Mouse (Mus musculus) spleen, postnatal 36 days (tissue): ENCODE measurements around the gene Tmem88.
A peak's percentile ranks its signal among the peaks of the same experiment; 100 is the strongest.

ENCODE experiments used
- DNase-seq, 2 experiments: peaks; one replicate each; pipeline ENCODE4 v3.0.0; 2022; ENCODE audit warnings: low spot score in 2 of 2, mixed read lengths in 1 of 2

Tmem88 gene

DNA sequence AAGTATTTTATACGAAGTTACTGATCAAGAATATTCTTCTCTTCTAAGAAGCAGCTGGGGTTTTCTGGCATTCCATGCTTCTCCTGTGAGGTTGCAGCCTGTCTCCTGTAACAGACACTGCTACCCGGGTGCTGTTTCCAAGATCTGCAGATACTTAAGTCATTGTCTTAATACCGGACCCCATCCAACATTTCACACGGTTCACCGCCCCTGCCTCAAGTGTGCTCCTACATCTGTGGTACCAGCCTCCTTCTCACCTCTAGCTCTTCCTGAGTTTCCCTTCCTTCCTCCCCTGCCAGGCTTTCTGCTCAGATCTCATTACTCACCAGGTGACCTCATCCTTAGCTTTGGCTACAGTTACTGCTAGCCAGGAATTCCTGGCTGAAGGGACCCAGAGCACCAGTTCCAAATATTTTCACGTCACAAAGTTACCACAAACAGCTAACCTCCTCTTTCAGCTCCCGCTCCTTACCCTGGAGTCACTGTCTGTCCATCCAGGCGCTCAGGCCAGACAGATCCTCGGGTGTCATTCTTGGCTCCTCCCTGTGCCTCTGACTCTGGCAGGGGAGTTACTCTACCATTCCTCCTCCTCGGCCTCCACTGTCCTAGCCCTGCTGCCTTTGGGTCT is 15.4 kb downstream of the Tmem88 start:
- no peak for DNase-seq

DNA sequence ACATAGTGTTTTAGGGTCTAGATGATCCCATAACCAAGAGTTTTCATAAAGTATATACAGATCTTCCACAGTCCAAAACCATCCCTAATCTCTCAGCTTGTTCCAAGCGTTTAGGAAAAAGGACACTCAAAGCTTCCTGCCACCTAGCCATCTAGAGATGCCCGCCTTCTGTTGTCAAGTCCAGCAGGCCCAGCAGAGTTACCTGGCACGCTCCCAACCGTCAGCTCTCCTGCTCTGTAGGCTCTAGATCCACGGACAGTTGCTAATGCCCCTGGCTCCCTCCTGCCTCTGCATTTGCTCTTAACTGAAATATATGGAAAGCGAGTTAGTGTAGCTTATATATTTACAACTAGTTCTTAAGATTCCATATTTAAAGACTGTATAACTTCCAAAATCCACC is 16.7 kb downstream of the Tmem88 start:
- no peak for DNase-seq

DNA sequence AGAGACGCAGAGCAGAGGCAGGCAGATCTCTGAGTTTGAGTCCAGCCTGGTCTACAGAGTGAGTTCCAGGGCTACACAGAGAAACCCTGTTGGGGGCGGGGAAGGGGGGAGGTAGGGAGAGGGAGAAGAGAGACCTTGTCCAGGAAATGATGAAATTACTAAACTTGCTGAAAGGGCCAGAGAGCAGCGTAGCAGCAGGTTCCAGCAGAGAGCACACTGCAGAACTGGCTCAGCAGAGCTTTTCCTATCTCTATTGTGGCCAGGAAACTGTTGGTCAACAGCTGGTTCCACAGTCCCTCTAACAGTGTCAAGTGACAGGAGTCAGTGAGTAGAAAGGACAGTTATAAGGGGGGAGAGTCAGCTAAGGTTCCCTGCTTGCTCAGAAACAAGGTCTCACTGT is 18.4 kb downstream of the Tmem88 start:
- no peak for DNase-seq

DNA sequence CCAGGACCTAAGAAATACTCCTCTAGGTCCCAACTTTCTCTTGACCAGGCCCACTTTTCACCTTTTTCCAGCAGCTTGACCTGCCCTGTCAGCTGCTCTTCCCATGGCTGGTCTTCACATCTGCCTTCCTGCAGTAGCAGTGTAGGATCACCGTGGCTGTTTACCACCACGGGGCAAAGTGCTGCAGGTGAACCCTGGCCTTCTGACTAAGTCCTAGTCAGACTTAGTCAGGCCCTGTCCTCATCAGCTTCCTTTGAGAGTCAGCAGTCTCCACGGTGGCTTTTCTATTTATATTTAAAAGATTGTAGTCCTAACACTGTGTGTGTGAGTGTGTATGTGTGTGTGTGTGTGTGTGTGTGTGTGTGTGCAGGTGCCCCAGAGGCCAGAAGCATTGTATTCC is 20.3 kb downstream of the Tmem88 start:
- DNase-seq, result no peak

DNA sequence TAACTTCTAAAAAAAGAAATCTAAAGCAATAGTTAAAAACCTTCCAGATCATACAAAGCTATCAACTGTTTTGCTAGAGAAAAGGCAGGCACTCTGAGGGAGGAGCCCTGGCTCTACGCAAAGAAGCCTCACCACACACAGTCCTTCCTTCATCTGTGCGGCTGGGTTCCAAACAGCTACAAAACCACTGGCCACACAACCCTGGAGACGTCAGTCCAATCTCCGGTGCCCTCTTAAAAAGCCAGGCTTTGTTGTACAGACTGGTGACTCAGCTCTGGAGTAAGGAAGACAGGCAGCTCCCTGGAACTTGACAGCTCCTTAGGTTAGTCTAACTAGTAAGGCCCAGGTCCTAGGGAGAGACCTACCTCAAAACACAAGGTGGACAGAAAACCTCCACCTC is 22.4 kb downstream of the Tmem88 start:
- no peak for DNase-seq

DNA sequence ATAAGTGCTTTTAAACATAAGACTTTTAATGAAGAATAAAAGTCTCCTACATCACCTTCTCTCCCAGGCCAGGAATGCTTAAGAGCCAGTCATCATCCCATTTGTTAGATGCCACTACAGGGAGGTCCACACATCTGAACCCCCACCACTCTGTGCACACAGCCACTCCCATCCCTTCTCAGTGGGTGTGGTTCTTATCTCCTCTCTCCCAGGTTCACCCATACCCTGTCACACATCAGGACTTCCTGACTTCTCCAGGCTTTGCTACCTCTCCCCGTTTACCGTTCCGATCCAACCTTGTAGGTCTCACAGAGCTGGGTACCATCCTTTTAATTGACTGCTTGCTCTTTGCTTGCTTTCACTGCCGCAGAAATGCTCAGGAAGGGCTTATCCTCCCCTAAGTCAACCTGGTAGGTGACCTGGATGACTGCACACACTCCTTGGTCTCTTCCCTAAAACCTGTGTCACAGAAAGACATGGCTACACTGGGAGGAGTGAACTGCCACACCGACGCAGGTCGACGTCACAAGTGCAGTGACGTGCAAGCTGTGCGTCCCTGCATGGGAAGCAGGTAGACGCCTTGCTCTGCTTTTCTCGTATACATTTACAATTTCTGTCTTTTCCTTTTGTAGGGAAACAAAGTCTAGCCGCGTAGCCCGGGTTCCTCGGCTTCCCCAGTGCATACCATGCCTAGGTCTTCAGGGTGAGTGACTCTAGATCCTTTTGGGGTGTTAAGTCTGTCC is 24.6 kb downstream of the Tmem88 start:
- peak in 1 of 2 experiments; percentile 60 for DNase-seq

DNA sequence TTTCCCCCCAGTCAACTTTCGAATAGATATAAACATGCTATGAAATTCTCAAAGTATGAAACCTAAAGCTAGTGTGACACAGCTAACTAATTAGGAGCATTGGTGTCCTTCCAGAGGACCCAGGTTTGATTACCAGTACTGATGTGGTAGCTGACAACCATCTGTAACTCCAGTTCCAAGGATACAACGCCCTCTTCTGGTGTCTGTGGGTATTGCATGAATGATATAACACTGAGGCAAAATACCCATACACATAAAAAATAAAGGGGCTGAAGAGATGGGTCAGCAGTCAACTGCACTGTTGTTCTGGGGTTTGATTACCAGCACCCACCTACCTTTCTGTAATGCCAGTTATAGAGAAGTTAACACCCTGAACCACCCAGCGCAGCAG is 25.3 kb downstream of the Tmem88 start:
- no peak for DNase-seq

DNA sequence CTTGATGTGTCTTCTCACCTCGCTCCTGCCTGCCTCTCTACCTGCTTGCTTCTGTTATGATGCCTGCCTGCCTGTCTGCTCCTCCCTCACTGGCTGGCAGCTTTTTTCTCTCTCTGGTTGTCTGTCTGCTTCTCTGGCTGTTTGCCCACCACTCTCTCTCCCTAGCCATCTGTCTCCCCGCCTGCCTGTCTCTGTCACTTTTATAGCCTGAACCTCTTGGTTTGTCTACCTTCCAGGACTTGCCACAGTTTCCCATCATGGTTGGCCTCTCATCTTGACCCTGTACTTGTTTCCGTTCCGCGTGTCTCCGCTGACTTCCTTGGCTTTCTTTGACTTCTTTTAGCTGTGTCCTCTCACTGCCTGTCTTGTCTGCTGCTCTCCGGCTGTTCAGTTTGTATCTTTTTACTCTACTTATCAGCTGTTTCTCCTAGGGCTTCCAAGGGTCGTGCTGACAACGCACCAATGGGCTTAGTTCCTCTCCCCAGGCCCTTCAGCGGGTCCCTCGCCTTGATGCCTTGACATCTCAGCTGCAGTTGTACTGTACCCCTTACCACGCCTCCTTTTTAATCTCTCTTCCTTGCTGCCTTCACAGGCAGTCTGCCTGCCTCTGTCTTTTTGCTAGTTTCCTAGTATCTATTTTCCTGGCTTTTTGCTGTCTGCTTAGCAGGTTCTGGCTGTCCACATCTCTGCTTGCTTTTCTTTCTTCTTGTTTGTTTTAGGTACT is 25.8 kb downstream of the Tmem88 start:
- no peak for DNase-seq

DNA sequence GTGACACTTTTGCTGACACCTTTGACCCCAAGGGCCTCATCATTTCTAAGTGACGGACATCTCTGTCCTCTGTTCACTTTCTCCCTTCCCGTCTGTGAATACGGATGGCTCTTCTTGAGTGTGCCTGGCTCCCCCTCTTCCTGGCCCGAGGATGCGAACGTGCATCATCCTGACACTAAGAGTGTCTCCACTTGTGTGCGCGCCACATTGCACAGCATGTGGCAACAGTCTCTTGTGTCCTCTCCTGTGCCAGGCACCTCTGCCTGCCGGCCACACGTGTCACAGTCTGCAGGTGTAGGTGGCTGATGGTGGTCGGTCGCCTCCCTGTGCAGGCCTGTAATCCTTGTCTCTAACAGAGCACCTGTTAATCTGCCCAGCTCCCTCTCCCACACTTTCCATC is 26.4 kb downstream of the Tmem88 start:
- no peak for DNase-seq

DNA sequence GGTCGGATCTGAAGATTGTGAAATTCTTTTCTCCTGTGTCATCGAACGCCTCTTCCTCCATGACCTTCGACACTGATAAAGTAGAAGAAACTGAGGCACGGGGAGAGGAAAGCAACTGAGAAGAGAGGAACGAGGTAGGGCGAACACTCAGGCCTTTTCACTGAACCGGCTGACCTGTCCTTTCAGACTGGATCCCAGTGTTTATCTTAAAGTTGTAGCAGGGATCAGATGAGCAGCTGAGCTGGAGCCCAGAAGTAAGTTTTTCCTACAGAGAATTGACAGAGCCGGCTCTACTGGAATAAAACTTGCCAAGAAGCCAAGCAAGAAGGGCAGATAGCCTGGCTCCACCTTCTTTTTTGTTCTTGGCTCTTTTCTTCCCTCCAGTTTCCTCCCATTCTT is 27.2 kb downstream of the Tmem88 start:
- no peak for DNase-seq

DNA sequence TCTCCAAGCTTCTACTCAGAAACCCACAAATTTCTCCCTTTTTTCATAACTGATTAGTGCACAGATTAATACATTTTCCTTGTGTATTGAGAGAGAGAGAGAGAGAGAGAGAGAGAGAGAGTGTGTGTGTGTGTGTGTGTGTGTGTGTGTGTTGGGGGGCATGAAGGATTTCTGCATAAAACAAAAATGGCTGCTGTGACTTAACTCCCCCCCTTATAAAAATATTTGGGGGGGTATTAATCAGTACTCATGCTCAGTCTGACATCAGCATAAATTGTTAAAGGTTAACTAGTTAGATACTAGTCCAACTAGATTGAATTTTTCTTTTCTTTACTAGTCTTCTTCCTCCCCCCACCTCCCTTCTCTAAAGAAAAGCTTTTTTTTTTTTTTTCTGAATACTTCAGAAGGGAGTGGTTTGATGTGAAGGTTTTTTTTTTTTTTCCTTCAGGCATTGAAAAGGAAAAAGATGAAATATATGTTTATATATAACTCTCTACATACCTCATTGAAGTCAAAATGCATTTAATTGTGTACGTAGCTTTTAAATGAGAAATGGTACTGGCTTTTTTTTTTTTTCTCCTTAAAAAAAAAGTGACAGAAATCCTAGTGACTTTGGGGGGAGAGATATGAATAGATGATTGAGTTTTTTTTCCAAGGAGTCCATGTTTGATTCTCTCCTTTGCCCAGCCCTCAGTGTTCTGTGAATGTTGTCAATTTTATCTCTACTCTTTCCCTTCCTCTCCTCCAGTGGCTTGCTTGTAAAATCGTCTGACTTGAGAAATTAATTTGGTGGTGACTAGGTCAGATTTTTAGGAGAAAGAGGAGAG is 27.8 kb downstream of the Tmem88 start:
- DNase-seq, result no peak

DNA sequence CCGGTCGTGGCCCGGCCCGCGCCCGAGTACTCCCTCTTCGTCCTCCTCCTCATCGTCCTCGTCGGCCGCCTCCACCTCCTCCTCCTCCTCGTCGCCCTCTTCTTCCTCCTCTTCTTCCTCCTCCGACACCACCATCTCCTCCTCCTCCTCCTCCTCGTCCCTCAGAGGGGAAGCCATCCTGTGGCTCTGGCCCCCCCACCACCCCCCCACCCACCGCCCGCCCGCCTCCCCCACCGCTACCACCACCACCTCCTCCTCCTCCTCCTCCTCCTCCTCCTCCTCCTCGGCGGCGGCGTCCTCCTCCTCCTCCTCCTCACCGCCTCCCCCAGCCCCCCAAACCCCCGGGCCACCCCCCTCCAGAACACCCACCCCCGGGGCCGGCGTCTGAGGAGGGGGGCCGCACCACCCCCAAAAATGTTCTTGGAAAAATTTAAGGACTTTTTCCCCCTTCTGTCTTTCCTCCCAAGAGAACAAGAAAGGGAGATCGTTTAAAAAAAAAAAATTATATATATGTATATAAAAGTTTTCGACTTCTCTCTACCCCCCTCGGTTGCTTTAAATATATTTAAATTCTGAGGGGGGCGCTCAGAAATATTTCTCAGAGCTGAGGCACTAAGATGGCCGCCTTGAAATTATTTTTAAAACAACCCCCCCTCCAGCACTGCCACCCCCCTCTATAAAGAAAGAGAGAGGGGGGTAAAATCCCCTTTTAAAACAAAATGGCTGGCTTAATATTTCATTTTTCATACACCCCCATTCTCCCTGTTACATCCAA is 28.6 kb downstream of the Tmem88 start, which contains the start of gene Chd3:
TSS of gene Chd3 (minus strand) at position 192 of the 775 bp plus-strand sequence.
- no peak for DNase-seq

DNA sequence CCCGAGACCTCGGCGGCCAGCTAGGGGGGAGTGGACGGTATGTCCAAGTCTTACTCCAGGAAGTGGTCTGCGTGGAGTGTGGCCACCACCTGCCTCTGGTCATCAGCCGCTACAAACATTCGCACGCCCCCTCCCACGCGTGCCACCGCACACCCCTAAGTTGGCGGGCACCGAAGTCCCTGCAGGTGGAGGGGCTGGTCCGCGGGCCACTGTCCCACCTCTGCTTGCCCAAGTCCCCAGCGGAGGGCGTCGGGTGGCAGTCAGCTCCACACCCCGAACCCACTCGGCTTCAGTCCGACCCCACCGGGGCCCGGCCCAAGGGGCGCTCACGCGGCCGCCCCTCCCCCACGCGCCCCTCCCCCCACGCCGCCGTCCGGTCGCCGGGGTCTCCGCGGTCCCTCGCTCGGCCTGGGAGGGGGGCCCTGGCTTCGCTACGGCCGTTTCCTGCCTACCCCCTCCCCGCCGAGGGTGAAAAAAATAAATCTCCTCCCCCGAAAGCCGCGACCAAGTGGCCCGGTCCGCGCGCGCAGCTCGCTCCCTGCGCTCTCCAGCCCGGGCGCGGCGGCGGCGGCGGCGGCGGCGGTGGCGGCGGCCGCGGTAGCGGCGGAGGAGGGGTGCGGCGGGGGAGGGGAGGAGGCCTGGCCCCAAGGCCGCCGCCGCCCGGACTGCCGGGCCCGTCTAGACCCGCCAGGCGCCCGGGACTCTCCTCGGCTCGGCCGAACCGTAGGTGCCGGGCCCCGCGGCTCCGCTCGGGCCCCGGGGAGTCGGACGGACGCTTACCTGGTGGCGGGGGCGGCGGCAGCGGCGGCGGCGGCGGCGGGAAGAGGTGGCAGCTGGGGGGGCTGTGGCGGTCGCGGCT is 29.4 kb downstream of the Tmem88 start:
- peak; percentile 36 to 40 for DNase-seq

DNA sequence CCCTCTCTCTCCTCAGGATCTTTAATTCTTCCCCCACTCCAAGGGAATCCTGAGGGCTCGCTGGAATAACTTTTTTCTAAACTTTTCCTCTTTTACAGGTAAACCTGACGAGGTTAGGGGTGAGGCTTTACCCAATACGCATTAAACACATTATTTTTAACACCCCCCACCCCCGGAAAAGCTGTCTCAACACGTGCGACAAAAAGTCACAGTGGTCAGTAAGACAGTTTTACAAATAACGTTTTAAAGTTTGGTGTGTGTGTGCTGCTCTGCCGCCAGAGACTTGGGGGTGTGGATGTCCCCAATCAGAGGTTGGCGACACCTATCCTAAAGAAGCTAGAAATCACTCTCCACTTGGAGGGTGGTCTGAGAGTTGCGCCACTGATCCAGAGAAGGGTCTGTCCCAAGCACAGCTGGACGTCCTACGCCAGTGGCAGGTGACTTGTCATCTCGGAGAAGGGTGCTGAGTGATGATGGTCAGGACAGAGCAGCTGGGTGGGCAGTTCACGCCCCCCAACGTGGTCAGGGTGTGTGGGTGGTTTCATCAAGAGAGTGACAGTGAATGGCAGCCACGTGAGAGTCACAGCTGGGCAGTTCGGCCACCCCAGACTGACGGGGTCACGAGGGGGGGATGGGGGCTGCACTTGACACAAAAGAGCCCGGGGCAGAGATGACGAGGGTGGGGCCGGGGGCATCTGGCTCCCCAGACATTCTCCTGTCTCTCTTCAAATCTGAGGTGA is 30.2 kb downstream of the Tmem88 start:
- DNase-seq, result peak in 1 of 2 experiments; percentile 52

DNA sequence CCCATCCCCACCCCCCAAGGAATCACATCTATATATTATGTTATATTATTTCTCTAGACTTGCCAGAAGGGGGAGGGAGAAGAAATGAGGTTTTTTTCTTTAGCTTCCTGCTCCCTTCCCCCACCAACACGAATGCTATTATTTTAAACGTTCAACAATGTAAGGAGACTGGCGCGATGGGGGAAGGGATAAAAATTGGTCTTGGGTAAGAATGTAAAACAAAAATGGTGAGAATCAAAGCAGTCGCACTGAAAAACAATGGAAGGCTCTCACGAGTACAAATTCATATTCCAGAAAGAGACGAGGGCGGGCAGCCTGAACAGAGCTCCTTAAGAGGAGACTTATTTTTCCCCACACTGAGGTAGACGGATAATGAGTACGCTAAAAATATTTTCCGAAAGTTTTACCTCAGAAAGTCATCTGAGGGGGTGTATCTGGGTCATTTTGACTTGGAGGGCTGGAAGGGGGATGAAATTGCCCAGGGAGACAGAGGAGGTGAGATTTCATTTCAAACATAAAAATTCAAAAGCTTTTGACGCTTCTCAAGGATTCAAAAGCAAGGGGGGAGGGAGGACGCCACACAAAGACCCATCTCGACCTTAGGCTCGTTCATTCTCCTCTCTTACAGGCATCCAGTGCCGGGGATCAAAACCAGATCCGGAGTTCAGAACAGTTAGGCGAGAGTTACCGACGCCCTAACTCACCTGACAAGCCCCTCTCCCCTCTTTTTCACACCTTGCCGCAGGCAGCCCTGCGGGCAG is 31.0 kb downstream of the Tmem88 start:
- DNase-seq, result peak in 1 of 2 experiments; percentile 27

DNA sequence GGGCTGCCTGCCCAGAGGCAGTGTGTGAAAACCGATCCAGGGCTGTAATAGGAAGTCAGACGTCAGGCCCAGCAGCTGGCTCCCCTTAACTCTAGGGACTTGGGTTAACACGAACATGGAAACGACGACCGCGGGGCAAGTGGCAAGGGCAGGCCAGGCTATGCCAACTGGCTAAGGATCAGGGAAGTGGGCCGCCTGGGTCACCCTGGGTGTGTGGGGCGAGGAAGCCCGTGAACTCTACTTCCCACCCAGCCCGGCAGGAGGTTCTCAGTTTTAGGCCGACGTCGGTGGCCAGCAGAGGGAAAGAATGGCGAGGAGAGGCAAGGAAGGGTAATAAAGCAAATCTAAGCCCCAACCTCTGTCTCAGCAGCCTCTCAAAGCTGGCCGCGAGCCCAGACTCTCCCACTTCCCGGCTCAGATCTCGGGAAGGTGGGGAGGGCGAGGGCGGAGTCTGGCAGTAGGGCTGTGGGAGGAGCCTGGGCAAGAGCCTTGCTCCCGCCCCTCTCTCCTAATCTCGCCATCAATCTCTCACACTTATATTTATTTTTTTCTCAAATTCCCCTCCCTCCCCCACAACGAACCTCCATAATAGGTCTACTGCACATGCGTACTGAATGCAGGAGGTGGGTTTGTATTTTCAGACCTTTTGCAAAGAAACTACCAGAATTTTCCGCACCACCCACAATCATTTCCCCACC is 31.7 kb downstream of the Tmem88 start:
- DNase-seq, result peak; percentile 89

DNA sequence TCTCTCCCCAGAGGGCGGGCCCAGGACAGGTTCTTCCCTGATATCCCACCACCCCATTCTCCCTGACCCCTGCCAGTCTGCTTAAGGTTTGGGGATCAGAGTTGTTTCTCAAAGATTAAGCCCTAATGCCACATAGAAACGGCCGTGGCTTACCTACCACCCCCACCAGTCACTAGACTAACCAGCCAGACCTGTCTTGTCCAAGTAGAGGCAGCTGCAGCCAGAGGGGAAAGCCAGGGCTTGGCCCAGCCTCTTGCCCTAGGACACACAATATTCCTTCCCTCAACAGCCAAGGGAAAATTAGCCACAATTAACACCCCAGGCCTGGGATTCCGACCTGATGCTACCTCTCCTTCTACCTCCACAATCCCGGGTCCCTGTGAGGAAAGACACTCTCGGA is 32.3 kb downstream of the Tmem88 start:
- no peak for DNase-seq

DNA sequence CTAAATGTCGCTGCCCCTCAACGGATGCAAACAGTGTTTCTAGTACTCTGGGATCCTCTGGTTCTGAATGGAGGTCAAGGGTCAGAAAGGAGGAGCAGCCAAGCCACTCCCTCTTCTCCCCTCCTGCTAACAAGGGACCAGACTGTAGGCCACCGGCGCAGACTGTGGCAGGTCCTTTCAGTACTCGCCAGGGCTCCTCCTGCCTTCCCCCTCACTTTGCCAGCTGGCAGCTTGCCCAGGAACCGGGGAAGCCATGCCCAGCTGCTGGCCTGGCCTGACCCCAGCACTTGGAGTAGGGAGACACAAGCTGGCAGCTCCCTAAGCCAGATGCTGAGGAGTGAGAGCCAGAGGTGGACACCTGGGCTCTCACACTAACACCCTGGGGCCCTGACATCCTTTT is 33.1 kb downstream of the Tmem88 start:
- peak; percentile 46 to 59 for DNase-seq
